Mouse (Mus musculus) midbrain, embryonic 16.5 days (tissue): Measurements from ENCODE around the gene Rab11a. TPM values are rescaled to one million over a fixed set of nuclear protein-coding genes. Genes with fewer than 3 reads are reported as not detected.

Experiments used
- ATAC-seq: fragments of 200-750 bp; cut with Nextera tagmentation; 2 replicates; pipeline ENCODE4 v1.8.0; 2017; ENCODE audit warnings: moderate TSS enrichment
- H3K27ac ChIP-seq: fragments of 300-500 bp; sonication (generic); 2 replicates; pipeline ENCODE4 v1.5.1; 2014; ENCODE audit warnings: mild to moderate bottlenecking, low read length, mixed read lengths
- H3K27me3 ChIP-seq: fragments of 300-500 bp; sonication (generic); 2 replicates; pipeline ENCODE4 v1.6.1; 2014; ENCODE audit warnings: low read depth, low read length, mixed read lengths; ENCODE audit not compliant: control insufficient read depth, insufficient read depth
- H3K36me3 ChIP-seq: fragments of 300-500 bp; sonication (generic); 2 replicates; pipeline ENCODE4 v1.6.1; 2014; ENCODE audit warnings: mild to moderate bottlenecking, low read length, moderate library complexity, mixed read lengths; ENCODE audit not compliant: control insufficient read depth, insufficient read depth
- H3K4me1 ChIP-seq: fragments of 300-500 bp; sonication (generic); 2 replicates; pipeline ENCODE4 v1.6.1; 2014; ENCODE audit warnings: mild to moderate bottlenecking, low read length, mixed read lengths; ENCODE audit not compliant: control insufficient read depth, insufficient read depth
- H3K4me2 ChIP-seq: fragments of 300-500 bp; sonication (generic); 2 replicates; pipeline ENCODE4 v1.6.1; 2014; ENCODE audit warnings: mild to moderate bottlenecking, low read length, mixed read lengths
- H3K4me3 ChIP-seq: fragments of 300-500 bp; sonication (generic); 2 replicates; pipeline ENCODE4 v1.5.1; 2014; ENCODE audit warnings: low read depth, mild to moderate bottlenecking, low read length, moderate library complexity, mixed read lengths
- H3K9ac ChIP-seq: fragments of 300-500 bp; sonication (generic); 2 replicates; pipeline ENCODE4 v1.6.1; 2014; ENCODE audit warnings: low read depth, low read length, mixed read lengths
- H3K9me3 ChIP-seq: fragments of 300-500 bp; sonication (generic); replicated peaks from 2 replicates; pipeline ENCODE4 v1.6.1; 2014; ENCODE audit warnings: mild to moderate bottlenecking, low read length, mixed read lengths; ENCODE audit not compliant: control insufficient read depth, poor library complexity, severe bottlenecking
- WGBS: fragments of 180-500 bp; shearing (Covaris S2); extraction: QIAGEN DNeasy Blood & Tissue Kit; methylation state at CpG from one replicate; pipeline ENCODE4 v1.1.7; 2014; 5-methylcytosine and 5-hydroxymethylcytosine counted together
- polyA plus RNA-seq: library from polyadenylated mRNA; unstranded; fragments of >200 nt; fragmentation: Nextera tagmentation; extraction: Ambion mirVana; gene quantifications from 2 replicates; pipeline ENCODE4 v1.2.1, GENCODE M21; 2015

The Rab11a gene
- polyA plus RNA-seq, 1 experiment from 2014 or later, result 482 TPM

- H3K9me3 ChIP-seq, result no peaks in the 10 kb centered on the region
- H3K4me2 ChIP-seq, result no peak overlapping the region
- H3K36me3 ChIP-seq, result peaks cover 3% of the 10 kb centered on the region; the same call in 1 of the 2 replicates
- no peak for ATAC-seq
- no peaks in the 10 kb centered on the region for H3K27me3 ChIP-seq
- H3K27ac ChIP-seq, result no peak overlapping the region
- no peaks in the 10 kb centered on the region for H3K4me1 ChIP-seq
- H3K9ac ChIP-seq, result no peak overlapping the region
- no peak overlapping the region for H3K4me3 ChIP-seq
These were observed 35.2 kb downstream of the Rab11a start for GRCm38 (mm10) chr9:64702391-64702790.

DNA sequence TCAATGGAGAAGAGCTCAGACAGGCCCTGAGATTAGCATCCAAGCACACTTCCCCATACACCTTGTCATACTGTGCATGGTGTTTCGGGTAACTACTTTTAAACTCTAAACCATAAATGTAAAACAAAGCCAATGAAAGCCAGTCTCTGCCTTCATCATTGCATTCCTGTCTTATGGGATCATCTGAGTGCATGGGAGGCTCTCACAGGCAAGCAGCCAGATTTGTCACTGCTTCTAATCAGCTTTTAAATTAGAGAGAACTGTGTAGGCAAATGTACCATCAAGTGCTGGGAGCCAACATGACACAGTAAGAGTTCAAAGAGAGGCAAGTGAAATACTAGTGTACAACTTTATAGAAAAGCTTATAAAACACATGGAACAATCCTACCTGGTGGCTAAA is 35.9 kb downstream of the Rab11a start:
- ATAC-seq, result no peak
- WGBS, result 100% methylated on average over 1 of the region's 1 CpGs
- no peak overlapping the region for H3K27ac ChIP-seq
- no peak overlapping the region for H3K9ac ChIP-seq
- no peak overlapping the region for H3K4me3 ChIP-seq
- H3K4me1 ChIP-seq, result no peaks in the 10 kb centered on the region
- no peaks in the 10 kb centered on the region; the same call in 1 of the 2 replicates for H3K36me3 ChIP-seq
- H3K9me3 ChIP-seq, result no peaks in the 10 kb centered on the region
- no peak overlapping the region for H3K4me2 ChIP-seq
- no peaks in the 10 kb centered on the region for H3K27me3 ChIP-seq

DNA sequence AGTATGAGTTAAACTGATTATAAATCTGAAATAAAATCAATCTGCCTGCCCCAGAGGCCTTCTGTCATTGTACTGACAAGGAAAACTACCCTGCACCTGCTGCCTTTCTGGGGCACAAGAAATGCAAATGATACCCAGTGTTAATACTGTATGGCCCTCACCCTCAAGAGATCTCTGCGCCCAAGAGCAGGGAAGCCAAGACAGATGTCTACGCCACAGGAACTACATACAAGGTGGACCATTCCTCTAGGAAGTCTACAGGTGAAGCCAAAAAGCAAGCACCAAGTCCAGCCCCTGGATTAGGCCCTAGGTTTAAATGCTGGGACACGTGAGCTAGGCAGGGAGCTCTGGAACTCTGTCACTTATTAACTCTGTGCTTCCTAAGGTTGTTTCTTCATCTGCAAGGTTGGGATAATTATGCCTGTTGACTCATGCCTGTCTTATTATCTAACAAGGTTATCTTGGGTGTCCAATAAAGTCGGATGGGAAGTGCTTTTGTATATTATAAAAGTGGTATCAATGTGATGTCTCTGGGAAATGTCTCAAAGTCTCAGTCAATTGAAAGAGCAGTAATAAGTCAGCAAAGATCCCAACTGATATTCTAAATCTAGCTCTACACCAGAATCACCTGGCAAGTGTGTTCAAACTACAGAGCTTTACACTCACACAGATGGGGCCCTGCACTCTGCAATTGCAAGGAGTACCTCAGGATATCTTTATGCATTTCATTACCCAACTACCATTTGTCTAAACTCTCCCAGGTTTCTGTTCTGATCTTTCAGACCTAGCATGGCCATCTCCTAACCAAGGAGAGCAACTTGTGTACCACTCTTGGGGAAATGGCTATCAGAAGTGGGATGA is 36.9 kb downstream of the Rab11a start:
- Histone ChIP-seq H3K9me3 (no peaks in the 10 kb centered on the region), H3K27me3 (no peaks in the 10 kb centered on the region), H3K4me2 (no peak overlapping the region), H3K4me1 (no peaks in the 10 kb centered on the region), H3K4me3 (no peak overlapping the region), H3K27ac (no peak overlapping the region), H3K9ac (no peak overlapping the region), H3K36me3 (no peaks in the 10 kb centered on the region; the same call in 1 of the 2 replicates)
- WGBS, result 94% methylated on average over 4 of the region's 4 CpGs
- ATAC-seq, result no peak

- no peaks in the 10 kb centered on the region for H3K27me3 ChIP-seq
- H3K36me3 ChIP-seq, result peaks cover 7% of the 10 kb centered on the region; the same call in 1 of the 2 replicates
- no peaks in the 10 kb centered on the region for H3K4me1 ChIP-seq
- H3K4me3 ChIP-seq, result no peak overlapping the region
- ATAC-seq, result no peak
- H3K9ac ChIP-seq, result no peak overlapping the region
- 96% methylated on average over 1 of the region's 1 CpGs for WGBS
- no peaks in the 10 kb centered on the region for H3K9me3 ChIP-seq
- H3K4me2 ChIP-seq, result no peak overlapping the region
- no peak overlapping the region for H3K27ac ChIP-seq
These were observed 39.0 kb downstream of the Rab11a start for GRCm38 (mm10) chr9:64698586-64698985.

DNA sequence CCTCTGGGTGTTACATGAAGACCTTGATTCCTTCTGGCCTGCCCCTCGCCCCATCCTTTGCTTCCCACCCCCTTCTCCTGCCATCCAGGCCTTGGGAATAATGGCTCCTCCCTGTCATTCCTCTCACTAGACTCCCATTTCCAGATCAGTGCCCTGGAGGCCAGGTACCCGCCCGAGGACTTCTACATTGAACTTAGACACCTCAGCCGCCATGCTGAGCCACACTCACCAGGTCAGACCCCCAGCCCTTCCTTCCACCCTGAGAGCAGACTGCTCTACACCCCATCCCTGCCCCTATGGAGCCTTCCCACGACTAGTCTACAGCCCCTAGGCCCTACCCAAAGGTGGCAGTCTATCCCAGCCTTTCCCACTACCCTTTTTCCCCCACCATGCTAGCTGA is 39.9 kb downstream of the Rab11a start:
- WGBS, result 89% methylated on average over 5 of the region's 5 CpGs
- ATAC-seq, result no peak
- Histone ChIP-seq H3K27ac (no peak overlapping the region), H3K4me1 (no peaks in the 10 kb centered on the region), H3K4me3 (no peak overlapping the region), H3K9me3 (no peaks in the 10 kb centered on the region), H3K9ac (no peak overlapping the region), H3K27me3 (no peaks in the 10 kb centered on the region), H3K4me2 (no peak overlapping the region), H3K36me3 (peaks cover 7% of the 10 kb centered on the region; the same call in 1 of the 2 replicates)

DNA sequence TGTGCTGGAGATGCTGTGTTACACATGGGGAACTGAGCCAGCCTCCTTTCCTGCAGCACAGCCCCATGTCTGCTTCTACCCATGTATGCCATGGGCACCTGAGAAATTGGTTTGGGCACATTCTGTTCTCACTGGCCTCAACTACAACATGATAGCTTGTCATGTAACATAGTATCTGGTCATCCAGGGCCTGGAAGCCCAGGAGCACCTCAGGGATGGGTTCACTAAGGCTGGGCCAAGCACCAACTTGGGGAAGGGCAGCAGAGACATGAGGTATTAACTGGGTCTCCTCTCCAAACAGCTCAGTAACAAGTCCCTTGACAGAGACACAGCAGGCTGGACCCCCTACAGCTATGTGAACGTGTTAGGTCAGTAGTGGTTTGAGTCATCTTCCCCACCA is 40.6 kb downstream of the Rab11a start:
- H3K4me1 ChIP-seq, result no peaks in the 10 kb centered on the region
- 55% methylated on average over 1 of the region's 1 CpGs for WGBS
- no peak overlapping the region for H3K4me2 ChIP-seq
- H3K4me3 ChIP-seq, result no peak overlapping the region
- no peaks in the 10 kb centered on the region for H3K27me3 ChIP-seq
- ATAC-seq, result no peak
- no peaks in the 10 kb centered on the region for H3K9me3 ChIP-seq
- H3K27ac ChIP-seq, result no peak overlapping the region
- H3K9ac ChIP-seq, result no peak overlapping the region
- H3K36me3 ChIP-seq, result peaks cover 7% of the 10 kb centered on the region; the same call in 1 of the 2 replicates

DNA sequence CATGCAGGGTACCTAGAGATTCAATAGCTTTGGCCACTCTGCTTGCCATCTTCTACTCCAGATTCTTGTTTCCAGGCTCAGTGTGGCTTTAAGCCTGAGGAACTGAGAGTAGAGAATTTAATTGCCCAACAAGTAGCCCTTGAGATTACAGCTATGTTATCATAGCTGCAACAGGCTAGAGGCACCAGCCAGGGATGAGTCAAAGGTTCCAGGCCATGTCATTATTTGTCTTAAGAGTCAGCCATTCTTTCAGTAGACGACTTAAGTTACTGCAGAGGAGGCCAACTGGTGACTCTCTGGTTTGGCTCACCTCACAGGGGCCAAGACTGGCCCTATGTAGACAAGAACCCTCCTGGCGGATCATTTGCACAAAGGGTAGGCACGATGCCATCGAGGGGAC is 41.2 kb downstream of the Rab11a start:
- H3K9me3 ChIP-seq, result no peaks in the 10 kb centered on the region
- no peak for ATAC-seq
- no peak overlapping the region for H3K4me2 ChIP-seq
- H3K27me3 ChIP-seq, result no peaks in the 10 kb centered on the region
- no peak overlapping the region for H3K9ac ChIP-seq
- peaks cover 7% of the 10 kb centered on the region; the same call in 1 of the 2 replicates for H3K36me3 ChIP-seq
- no peak overlapping the region for H3K4me3 ChIP-seq
- WGBS, result 90% methylated on average over 4 of the region's 4 CpGs
- no peak overlapping the region for H3K27ac ChIP-seq
- H3K4me1 ChIP-seq, result no peaks in the 10 kb centered on the region; the same call in 1 of the 2 replicates

DNA sequence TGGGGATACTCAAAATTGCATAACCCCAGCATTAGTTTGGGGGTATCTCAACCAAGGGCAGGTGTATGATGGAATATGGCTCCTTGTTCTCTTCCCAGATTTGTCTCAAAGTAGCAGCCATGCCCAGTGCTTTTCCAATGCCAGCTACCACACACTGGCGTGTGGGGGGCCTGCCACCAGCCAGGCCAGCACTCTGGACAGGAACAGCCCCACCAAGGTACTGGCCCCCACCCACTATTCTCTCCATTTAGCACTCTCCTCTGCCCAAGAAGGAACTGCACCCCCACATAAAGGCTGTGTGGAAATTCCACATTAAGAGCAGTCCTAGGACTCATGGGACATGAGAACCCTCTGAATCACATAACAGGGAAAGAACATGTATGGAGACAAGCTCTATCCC is 42.3 kb downstream of the Rab11a start:
- no peak for ATAC-seq
- H3K27me3 ChIP-seq, result no peaks in the 10 kb centered on the region

GRCm38 (mm10) chr9:64693094-64693493 is 44.5 kb downstream of the Rab11a start:
- H3K9me3 ChIP-seq, result no peaks in the 10 kb centered on the region
- WGBS, result 74% methylated on average over 2 of the region's 2 CpGs
- no peak overlapping the region for H3K9ac ChIP-seq
- no peak for ATAC-seq
- H3K36me3 ChIP-seq, result peaks cover 7% of the 10 kb centered on the region; the same call in 1 of the 2 replicates
- no peaks in the 10 kb centered on the region for H3K27me3 ChIP-seq
- H3K4me1 ChIP-seq, result no peaks in the 10 kb centered on the region; the same call in 1 of the 2 replicates
- no peak overlapping the region for H3K27ac ChIP-seq
- H3K4me2 ChIP-seq, result no peak overlapping the region
- no peak overlapping the region for H3K4me3 ChIP-seq

More for the DNA sequence above, 42.3 kb downstream of the Rab11a start:
- no peaks in the 10 kb centered on the region for H3K9me3 ChIP-seq
- no peaks in the 10 kb centered on the region; the same call in 1 of the 2 replicates for H3K4me1 ChIP-seq
- no peak overlapping the region for H3K4me2 ChIP-seq
- 94% methylated on average over 1 of the region's 1 CpGs for WGBS
- no peak overlapping the region for H3K4me3 ChIP-seq
- H3K9ac ChIP-seq, result no peak overlapping the region
- H3K36me3 ChIP-seq, result peaks cover 7% of the 10 kb centered on the region; the same call in 1 of the 2 replicates
- H3K27ac ChIP-seq, result no peak overlapping the region
